Mouse (Mus musculus): ENCODE measurements around the gene Smco1. TPM values are rescaled to one million over a fixed set of nuclear protein-coding genes. Genes with fewer than 3 reads are reported as not detected.

Gene Smco1
- total RNA-seq, 2 experiments from 2014 or later: 3.2 to 5.4 TPM

GRCm38 (mm10) chr16:32311970-32312369 lies 40.7 kb downstream of the Smco1 start:
- no peak for DNase-seq (ENCODE audit: low spot score in 2 of 2)

GRCm38 (mm10) chr16:32312386-32312785 lies 41.1 kb downstream of the Smco1 start:
- no peak for DNase-seq (ENCODE audit: low spot score in 2 of 2)

GRCm38 (mm10) chr16:32312859-32313258 lies 41.6 kb downstream of the Smco1 start:
- no peak for DNase-seq (ENCODE audit: low spot score in 2 of 2)

- no peak for DNase-seq (ENCODE audit: low spot score in 2 of 2)
Measured at GRCm38 (mm10) chr16:32316601-32317000, 45.3 kb downstream of the Smco1 start.

GRCm38 (mm10) chr16:32323953-32324352 lies 52.7 kb downstream of the Smco1 start:
- DNase-seq (ENCODE audit: low spot score in 2 of 2): no peak

Small RNAs within 50 kb of the gene (microRNA-seq; reads per million reads assigned to microRNA genes)
- not detected for gene Mir1946a

Other genes with a start within 250 kb of the Smco1 start
- gene Pak2, start 192.1 kb upstream of the Smco1 start, total RNA-seq (2021): 10 to 100 TPM; 36.2 to 38.1 TPM
- 10 to 100 TPM; 21.5 to 22.9 TPM for gene Pigx, start 171.7 kb upstream of the Smco1 start, total RNA-seq (2021)
- 1 to 10 TPM; 8.0 TPM for gene Cep19, start 171.7 kb upstream of the Smco1 start, total RNA-seq (2021)
- gene Nrros, start 105.9 kb upstream of the Smco1 start, total RNA-seq (2021): 10 to 100 TPM; 13.3 to 15.2 TPM
- not detected for gene Bex6, start 91.6 kb upstream of the Smco1 start, total RNA-seq (2021)
- gene Fbxo45, start 24.3 kb upstream of the Smco1 start, total RNA-seq (2021): 10 to 100 TPM; 13.8 to 14.1 TPM
- gene Wdr53, start 24.2 kb upstream of the Smco1 start, total RNA-seq (2021): 1 to 10 TPM; 8.5 to 9.0 TPM
- 10 to 100 TPM; 15.0 to 16.1 TPM for gene Rnf168, start 6.0 kb downstream of the Smco1 start, total RNA-seq (2021)
- 10 to 100 TPM; 35.2 to 43.6 TPM for gene Ubxn7, start 60.8 kb downstream of the Smco1 start, total RNA-seq (2021)
- gene Tm4sf19, start 129.0 kb downstream of the Smco1 start, total RNA-seq (2021): not detected
- 1 to 10 TPM; 4.6 to 4.8 TPM for gene Tctex1d2, start 148.2 kb downstream of the Smco1 start, total RNA-seq (2021)
- gene Pcyt1a, start 159.5 kb downstream of the Smco1 start, total RNA-seq (2021): 10 to 100 TPM; 62.8 to 82.8 TPM
- not detected for gene Slc51a, start 216.4 kb downstream of the Smco1 start, total RNA-seq (2021)
- gene Zdhhc19, start 224.8 kb downstream of the Smco1 start, total RNA-seq (2021): not detected